Mouse (Mus musculus) heart, postnatal 25 days (tissue): ENCODE measurements around the gene 4930596D02Rik. TPM values are rescaled to one million over a fixed set of nuclear protein-coding genes. Genes with fewer than 3 reads are reported as not detected.

Source experiments
- DNase-seq: peaks from one replicate; pipeline ENCODE4 v3.0.0; 2022; ENCODE audit warnings: low spot score
- intact Hi-C: fragments of 180-260 bp; cut with DNase I; formaldehyde crosslinking; loops from one replicate; pipeline ENCODE4 v1.15.1; 2025
- total RNA-seq, 2 experiments: library from RNA; stranded (reverse); gene quantifications; 2 replicates each; pipeline ENCODE4 v1.2.3; 2021

The 4930596D02Rik gene
- not detected for total RNA-seq

- no peak for DNase-seq
- intact Hi-C loops, result no loop called here
These were observed at the start of gene 4930596D02Rik for GRCm38 (mm10) chr14:35811878-35812277. 4930596D02Rik (minus strand) TSS chr14:35811978.

DNA sequence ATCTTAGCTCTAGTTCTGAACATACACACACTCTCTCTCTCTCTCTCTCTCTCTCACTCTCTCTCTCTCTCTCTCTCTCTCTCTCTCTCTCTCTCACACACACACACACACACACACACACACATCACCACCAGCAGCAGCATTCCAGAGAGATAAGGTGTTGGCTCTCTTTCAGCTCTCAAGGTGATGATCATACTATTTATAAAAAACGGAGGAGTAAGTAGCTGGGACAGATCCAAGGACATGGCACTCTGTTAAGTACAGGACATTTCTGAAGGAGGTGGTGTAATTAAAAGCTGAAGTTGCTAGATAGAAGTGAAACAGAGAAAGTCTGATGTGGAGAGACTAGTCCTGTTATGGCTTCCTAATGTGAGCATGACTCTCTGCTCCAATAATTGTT is 41.5 kb upstream of the 4930596D02Rik start:
- DNase-seq, result no peak
- intact Hi-C loops, result no loop called here

DNA sequence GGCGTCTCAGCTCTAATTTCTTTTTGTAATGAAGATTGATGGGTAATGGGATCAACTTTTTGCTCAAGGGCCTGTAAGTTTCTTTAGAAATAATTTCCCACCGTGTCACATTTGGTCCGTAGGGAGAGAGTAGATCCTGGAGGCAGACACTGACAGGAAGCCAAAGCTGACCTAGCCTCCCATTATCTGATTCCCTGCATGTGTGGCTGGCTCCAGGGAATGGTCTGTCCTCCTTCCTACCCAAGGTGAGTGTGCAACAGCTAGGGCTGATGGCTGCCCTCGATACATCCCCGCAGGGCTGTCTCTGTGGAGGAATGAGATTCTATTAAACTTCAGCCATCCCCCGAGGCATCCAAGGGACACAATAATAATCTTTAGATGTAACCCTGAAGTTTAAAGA is 33.5 kb upstream of the 4930596D02Rik start:
- DNase-seq, result no peak
- intact Hi-C loops, result no loop called here

GRCm38 (mm10) chr14:35842111-35842721 is 30.4 kb upstream of the 4930596D02Rik start:
- DNase-seq, result no peak
- intact Hi-C loops, result no loop called here

DNA sequence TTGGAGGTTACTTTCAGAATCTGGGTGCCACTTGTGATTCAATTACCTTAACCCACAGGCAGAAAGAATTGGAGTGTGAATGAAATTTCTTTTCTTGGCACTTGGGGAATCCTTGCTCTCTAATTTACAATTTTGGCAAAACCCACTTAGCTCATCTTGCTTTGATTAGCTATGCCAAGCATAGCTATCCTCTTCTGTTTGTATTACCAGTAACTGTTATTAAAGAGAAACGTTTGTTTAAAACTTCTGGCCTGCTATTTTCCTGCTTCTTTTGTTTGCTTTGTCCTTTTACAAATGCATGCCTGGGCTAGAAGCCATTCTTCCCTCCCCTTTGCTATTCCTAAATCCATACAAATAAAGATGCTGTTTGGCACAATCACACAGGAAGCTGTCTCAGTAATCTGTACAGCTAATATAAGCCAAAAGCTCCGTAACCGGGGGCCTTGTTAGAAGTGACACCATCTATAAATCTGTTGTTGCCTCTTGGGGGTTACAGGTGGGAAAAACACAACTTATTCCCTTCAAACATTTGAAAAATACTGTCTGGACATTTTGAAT is 19.0 kb downstream of the 4930596D02Rik start:
- intact Hi-C loops, result no loop called here
- no peak for DNase-seq

- intact Hi-C loops, result no loop called here
- no peak for DNase-seq
These were observed 31.7 kb downstream of the 4930596D02Rik start for GRCm38 (mm10) chr14:35780033-35780432.

DNA sequence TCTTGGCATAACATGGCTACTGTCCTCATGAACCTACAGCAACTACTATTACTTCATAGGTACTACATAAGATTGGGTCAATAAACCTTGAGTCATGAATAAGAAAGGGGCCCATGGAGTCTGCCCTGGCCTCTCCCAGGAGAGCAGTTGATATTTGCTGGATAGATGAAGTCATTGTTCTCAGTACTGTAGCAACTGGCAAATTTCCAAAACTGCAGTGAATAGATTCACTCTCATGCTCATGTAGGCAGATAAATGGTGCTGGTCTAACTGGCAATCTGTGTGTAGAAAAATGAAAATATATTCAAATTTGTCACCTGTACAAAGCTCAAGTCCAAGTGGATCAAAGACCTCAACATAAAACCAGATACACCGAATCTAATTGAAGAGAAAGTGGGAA is 38.5 kb downstream of the 4930596D02Rik start:
- DNase-seq, result no peak
- intact Hi-C loops, result no loop called here
